Mouse (Mus musculus) mesoderm, embryonic 11.5 days (tissue): Measurements from ENCODE around the gene Prkar2b.
A peak's percentile ranks its signal among the peaks of the same experiment; 100 is the strongest.
"Not testable (repeated sequence)": the region's sequence is repeated elsewhere in the genome, so short reads cannot be mapped to it uniquely, and the experiment has no call there.

Experiments
- DNase-seq: peaks from one replicate; pipeline ENCODE4 v3.0.0-alpha.2; 2012; ENCODE audit warnings: low read depth, low spot score

The Prkar2b gene

GRCm38 (mm10) chr12:32011128-32011527 is 50.0 kb downstream of the Prkar2b start:
- DNase-seq, result no peak

DNA sequence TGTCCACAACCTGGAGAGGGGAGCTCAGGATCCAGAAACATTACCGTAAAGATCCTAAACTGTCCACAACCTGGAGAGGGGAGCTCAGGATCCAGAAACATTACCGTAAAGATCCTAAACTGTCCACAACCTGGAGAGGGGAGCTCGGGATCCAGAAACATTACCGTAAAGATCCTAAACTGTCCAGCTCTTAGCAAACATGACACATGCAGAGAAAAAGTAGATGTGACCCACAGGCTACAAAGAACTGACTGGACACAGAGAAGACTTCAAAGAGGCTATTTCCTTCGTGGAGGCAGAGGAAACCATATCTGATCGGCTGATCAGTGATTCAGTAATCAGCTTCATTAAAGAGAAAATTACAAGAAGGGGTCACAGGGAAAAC is 51.1 kb downstream of the Prkar2b start:
- DNase-seq, result not testable (repeated sequence)

DNA sequence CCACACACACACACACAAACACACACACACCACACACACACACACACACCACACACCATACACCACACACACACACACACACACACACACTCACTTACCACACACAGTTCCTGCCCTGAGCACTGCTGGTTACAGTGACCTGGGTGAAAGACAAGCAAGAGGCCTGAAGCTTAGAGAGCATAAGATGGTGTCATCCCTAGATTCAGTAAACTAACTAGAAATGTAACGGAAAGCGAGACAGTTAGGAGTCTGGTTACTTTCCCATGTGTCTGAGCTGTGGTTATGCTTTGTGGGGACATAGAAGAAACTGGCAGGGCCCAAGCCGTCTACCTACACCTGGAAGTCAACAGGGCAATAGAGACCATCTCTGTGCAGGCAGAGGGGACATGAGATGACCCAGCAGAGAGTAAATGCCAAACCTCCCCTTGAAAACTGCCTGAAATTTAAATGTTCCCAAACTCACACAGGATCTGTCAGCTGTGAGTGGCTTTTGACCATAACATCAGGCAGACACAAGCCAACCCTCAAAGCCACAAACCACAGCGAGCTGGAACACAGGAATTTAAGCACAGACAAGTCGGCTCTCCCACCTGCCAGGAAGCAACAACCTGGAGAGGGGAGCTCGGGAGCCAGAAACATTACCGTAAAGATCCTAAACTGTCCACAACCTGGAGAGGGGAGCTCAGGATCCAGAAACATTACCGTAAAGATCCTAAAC is 51.7 kb downstream of the Prkar2b start:
- DNase-seq, result no peak

GRCm38 (mm10) chr12:32008728-32009127 is 52.4 kb downstream of the Prkar2b start:
- no peak for DNase-seq

GRCm38 (mm10) chr12:32007646-32008045 is 53.5 kb downstream of the Prkar2b start:
- DNase-seq, result no peak

DNA sequence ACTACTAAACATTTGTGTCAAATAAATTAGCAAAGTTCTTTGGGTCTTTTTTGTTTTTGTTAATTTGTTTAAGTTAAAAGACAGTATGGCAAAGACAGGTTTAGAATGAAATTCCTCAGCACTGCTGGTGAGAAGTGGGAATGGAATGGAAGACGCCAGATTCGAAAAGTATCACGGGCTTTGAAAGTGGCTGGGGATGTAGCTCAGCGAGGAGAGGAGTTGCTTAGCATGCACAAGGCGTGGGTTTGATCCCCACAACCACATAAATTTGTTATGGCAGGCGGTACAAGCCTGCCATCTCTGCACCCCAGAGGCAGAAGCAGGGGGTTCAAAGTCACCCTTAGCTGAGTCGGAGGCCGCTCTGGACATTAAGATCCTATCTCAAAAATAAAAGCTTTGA is 54.1 kb downstream of the Prkar2b start:
- no peak for DNase-seq

- DNase-seq, result no peak
Observed at GRCm38 (mm10) chr12:32006391-32006929, 54.6 kb downstream of the Prkar2b start.

GRCm38 (mm10) chr12:32000464-32000863 is 60.6 kb downstream of the Prkar2b start:
- DNase-seq, result no peak

DNA sequence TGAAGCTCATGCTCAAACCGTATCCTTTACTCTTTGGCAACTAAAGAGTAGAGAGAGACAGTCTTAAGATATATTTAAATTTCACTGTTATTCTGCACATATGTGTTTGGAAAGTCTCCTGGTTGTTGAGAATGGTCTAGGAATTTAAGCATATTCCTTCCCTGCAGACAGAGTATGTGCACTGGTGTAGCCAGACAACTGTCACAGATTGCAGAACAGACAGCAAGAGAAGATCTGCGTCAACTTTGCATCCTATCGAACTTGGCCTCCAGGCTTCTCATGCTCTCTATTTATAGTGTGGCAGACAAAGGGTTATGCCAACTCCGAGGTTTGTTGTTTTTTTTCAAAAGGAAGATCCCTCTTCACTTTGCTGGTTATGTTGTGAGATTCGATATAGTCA is 62.4 kb downstream of the Prkar2b start:
- no peak for DNase-seq

DNA sequence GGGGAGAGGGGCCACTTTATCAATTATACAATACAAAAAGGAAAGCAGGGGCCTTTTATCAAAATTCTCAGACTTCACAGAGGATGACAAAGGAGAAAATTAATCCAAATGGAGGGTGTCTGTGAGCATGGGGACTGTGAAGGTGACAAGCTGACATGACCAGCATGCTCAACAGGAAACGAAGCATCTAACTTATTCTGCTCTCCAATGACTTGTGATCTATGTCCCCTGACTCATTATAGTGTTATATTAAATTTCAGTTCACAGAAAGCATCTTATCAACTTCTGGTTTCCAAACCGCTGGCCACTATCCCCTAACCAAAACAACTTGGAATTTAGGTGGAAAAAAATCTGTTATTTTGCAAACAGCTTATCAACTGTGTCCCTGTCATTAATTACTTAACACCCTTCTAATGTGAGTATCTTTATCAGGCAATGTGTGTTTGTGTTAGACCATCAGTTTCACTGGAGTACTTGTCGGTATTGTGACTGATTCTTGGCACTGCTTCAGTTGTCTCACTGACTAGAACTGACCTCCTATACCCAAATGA is 63.7 kb downstream of the Prkar2b start:
- no peak for DNase-seq

DNA sequence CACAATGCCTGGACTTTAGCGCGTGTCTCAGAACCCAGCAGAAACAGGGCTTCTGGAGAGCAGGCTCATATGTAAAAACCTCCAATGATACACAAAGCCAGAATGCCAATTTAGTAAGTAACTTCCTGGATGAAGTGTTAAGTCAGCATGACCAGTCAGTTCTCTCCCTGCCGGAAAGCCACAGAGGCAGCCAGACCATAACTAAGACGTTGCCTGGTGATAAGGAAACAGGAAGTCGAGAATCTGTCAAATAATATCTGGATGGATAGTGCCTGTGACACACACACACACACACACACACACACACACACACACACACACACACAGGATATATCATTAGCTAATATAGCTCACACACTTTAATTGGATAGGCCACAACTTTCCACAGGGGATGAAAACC is 64.2 kb downstream of the Prkar2b start:
- DNase-seq, result no peak

GRCm38 (mm10) chr12:31990575-31990974 is 70.5 kb downstream of the Prkar2b start:
- DNase-seq, result no peak

- DNase-seq, result no peak
Observed at GRCm38 (mm10) chr12:31989726-31990125, 71.4 kb downstream of the Prkar2b start.

DNA sequence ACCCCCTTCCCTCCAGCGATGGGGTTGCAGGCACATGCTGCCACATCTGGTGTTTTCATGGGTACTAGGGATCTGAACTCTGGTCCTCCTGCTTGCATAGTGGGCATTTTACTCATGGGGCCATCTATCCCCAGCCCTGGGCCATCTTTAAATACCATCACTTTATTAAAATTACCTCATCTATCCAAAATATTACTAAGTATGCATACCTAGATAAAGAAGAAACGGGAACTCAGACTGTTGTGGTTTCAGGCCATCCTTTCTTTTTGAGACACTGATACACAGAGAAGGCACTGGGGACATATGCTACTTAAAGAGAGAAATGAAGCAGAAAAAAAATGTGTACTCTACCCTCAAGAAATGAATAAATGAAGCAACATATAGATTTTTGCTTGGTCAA is 74.6 kb downstream of the Prkar2b start:
- DNase-seq, result no peak

GRCm38 (mm10) chr12:31985738-31986137 is 75.4 kb downstream of the Prkar2b start:
- DNase-seq, result no peak

GRCm38 (mm10) chr12:31984664-31985063 is 76.4 kb downstream of the Prkar2b start:
- no peak for DNase-seq

DNA sequence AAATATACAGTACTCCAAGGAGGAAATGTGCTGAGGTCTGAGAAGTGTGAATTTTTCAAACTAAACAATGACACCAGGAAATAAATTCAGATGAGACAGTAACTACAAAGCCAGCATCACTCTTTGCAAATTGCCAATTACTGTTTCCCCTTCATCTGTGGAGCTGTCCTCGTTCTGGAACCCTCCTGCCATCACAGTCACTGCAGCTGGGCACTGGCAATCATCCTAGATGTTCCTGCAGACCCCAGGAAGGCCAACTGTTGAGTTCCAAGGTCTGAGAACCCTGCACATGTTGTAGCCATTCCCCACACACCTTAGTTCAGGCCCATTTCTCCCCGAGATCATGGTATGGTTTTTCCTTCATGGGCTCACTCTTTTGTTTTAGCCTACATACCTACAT is 76.9 kb downstream of the Prkar2b start:
- no peak for DNase-seq

DNA sequence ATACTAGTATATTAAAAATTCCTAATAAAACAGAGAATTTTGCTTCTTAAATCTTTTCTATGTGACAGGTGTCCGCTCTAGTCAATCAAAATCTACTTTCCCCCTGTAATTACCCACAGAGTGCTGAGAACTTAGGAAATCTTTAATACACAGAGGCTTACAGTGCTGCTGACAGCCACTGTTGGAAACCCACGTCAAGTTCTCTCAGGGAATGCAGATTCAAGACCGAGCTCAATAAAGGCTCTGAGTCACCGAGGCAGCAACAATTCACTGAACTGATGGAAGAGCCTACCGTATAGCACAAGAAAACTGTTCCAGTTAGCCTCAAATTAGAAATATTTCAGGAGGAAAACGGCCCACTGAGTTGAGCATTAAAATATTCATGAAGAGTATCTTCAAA is 77.3 kb downstream of the Prkar2b start:
- DNase-seq, result no peak

- no peak for DNase-seq
Observed at GRCm38 (mm10) chr12:31983238-31983637, 77.9 kb downstream of the Prkar2b start.

DNA sequence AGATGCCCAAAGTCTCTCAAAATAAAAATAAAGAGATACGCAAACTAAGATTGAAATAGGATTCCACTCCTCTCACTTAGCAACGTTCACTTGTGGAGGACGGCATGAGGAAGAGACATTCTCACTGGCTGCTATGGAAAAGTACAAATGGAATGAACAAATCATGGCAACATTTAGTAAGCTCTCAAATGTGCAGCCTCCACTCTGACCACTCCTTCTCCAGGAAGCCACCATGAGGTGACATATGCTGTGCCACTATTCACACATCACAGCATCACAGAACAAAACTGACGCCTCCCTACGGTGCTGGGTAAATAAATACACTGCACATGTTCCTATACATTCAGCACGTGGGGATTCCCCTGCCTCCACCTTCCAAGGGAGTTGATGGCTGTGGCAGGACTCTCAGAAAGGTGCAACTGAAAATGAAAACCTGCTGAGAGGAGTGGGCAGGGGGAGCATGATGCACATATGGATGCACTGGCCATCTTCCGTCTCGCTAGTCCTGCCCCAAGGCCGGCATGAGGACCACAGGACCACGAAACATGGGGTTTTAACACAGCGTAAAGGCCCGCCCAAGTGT is 83.4 kb downstream of the Prkar2b start:
- DNase-seq, result no peak

DNA sequence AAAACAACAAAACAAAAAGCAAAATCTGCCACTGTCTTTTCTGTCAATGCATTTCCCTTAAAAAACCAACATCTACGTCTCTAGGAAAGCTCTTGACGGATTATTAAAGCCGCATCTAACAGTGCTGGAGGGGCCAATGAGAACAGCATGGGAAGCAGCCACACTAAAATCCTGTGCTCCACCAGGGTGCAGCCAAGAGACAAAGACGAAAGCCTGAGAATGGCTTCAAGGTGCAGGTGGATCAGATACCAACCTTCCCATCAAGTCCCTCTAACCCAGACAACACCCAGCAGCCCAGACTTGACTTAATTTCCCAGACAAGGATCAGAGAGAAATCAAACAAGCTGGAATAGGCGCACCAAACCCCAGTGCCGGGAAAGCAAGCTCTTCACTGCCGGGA is 84.6 kb downstream of the Prkar2b start:
- no peak for DNase-seq

GRCm38 (mm10) chr12:31973473-31974172 is 87.5 kb downstream of the Prkar2b start:
- DNase-seq, result peak; percentile 27
